Mouse (Mus musculus): Measurements from ENCODE around the gene Ralgapa2. TPM values are rescaled to one million over a fixed set of nuclear protein-coding genes. Genes with fewer than 3 reads are reported as not detected.
A peak's percentile ranks its signal among the peaks of the same experiment; 100 is the strongest.

Gene Ralgapa2
- total and polyA plus RNA-seq, 2 experiments from 2014 or later: 6.8 to 32.9 TPM

DNA sequence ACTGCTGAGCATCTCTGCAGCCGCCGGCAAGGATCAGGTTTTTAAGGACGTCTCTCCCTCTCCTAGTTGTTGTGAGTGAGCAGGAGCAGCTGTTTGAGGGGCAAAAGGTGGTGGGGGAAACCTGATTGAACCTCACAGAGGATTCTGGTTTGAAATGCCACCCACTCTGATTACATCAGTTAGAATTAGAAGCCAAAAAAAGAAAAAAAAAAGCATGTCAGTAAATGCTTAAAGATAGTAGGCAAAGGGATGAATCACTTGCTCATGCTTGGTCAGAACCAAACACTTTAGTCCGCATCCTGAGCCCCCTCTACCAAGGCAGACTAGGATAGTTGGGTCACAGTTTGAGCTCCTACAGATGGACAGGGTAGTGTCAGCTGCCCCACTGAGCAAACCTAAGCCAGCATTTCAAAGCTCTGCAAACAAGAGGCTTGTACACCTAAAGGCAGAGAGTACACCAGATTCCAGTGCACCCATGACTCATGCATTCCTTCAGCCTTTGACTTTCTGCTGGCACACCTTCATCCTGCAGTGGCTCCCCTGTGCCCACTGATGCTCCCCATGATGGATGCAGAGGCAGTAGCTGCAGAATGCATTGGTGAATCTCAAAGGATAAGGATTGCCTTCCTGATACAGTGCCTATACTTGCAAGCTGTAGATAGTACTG, 265.6 kb downstream of the Ralgapa2 start:
- Histone ChIP-seq H3K27ac (ENCODE audit: low read depth, low read length) (no peak overlapping the region), H3K27me3 (ENCODE audit: insufficient read depth, low read length) (no peaks in the 10 kb centered on the region), H3K9me3 (ENCODE audit: low read length) (no peaks in the 10 kb centered on the region), H3K36me3 (ENCODE audit: insufficient read depth) (peaks cover 17% of the 10 kb centered on the region; the same call in 1 of the 2 replicates), H3K4me3 (ENCODE audit: low read depth, low read length) (no peak overlapping the region), H3K4me1 (ENCODE audit: insufficient read depth) (no peaks in the 10 kb centered on the region), H3K9ac (no peak overlapping the region), H3K4me2 (ENCODE audit: low read depth) (no peak overlapping the region)
- DNase-seq (no peak), ATAC-seq (no peak)
- TF ChIP-seq CTCF (IDR thresholded peaks at IDR 0.05; ENCODE audit: low read depth): no peak
- WGBS: 66% methylated on average over 4 of the region's 4 CpGs

DNA sequence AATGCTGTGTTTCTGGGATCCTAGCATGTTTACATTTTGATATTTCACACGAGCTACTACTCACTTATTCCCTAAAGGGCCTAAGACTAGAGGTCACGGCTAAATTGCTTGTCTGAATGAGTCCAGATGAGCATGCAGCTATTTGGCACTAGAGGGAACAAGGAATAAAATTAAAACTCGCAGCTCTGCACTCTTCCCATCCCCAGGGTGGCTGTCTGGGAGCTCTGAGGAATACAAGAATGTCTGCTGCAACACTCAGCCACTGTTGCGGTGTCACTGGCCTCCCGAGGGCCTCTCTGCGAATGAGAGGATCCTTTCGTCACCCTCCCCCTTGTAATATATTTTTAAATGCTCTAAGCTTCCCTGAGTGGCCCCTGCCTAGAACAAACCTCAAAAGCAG, 266.7 kb downstream of the Ralgapa2 start:
- no peak overlapping the region for H3K27ac ChIP-seq (ENCODE audit: low read depth, low read length)
- H3K4me1 ChIP-seq (ENCODE audit: insufficient read depth): no peaks in the 10 kb centered on the region
- no peak overlapping the region for H3K9ac ChIP-seq
- H3K9me3 ChIP-seq (ENCODE audit: low read length): no peaks in the 10 kb centered on the region
- no peak overlapping the region for H3K4me3 ChIP-seq (ENCODE audit: low read depth, low read length)
- H3K27me3 ChIP-seq (ENCODE audit: insufficient read depth, low read length): no peaks in the 10 kb centered on the region
- TF ChIP-seq CTCF (IDR thresholded peaks at IDR 0.05; ENCODE audit: low read depth): no peak
- ATAC-seq: no peak
- DNase-seq: no peak
- peaks cover 17% of the 10 kb centered on the region; the same call in 1 of the 2 replicates for H3K36me3 ChIP-seq (ENCODE audit: insufficient read depth)
- WGBS: 74% methylated on average over 7 of the region's 7 CpGs
- no peak overlapping the region for H3K4me2 ChIP-seq (ENCODE audit: low read depth)

DNA sequence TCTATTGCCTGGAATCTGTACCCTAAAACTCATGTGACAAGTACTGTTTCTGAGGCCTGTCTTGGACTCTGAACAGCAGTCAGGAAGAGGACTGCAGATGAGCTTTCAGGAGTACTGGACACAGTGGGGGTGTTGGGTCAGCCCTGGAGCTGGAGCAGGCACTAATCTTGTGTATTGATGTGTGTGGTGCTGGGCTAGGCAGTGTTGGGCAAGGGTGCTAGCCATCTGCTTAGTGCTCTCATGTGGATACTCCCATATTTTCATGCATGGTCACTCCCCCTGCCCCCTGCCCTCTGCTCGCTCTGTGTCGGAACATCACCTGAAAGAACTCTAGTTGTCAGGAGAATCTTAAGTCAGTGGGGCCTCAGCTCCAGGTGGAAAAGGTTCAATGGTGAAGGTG, 268.1 kb downstream of the Ralgapa2 start:
- Histone ChIP-seq H3K27me3 (ENCODE audit: insufficient read depth, low read length) (no peaks in the 10 kb centered on the region), H3K4me3 (ENCODE audit: low read depth, low read length) (no peak overlapping the region), H3K4me1 (ENCODE audit: insufficient read depth) (no peaks in the 10 kb centered on the region), H3K9ac (no peak overlapping the region), H3K9me3 (ENCODE audit: low read length) (no peaks in the 10 kb centered on the region), H3K4me2 (ENCODE audit: low read depth) (no peak overlapping the region), H3K27ac (ENCODE audit: low read depth, low read length) (no peak overlapping the region), H3K36me3 (ENCODE audit: insufficient read depth) (peaks cover 17% of the 10 kb centered on the region; the same call in 1 of the 2 replicates)
- DNase-seq (no peak), ATAC-seq (no peak)
- no peak for TF ChIP-seq CTCF (IDR thresholded peaks at IDR 0.05; ENCODE audit: low read depth)
- 95% methylated on average over 2 of the region's 2 CpGs for WGBS

DNA sequence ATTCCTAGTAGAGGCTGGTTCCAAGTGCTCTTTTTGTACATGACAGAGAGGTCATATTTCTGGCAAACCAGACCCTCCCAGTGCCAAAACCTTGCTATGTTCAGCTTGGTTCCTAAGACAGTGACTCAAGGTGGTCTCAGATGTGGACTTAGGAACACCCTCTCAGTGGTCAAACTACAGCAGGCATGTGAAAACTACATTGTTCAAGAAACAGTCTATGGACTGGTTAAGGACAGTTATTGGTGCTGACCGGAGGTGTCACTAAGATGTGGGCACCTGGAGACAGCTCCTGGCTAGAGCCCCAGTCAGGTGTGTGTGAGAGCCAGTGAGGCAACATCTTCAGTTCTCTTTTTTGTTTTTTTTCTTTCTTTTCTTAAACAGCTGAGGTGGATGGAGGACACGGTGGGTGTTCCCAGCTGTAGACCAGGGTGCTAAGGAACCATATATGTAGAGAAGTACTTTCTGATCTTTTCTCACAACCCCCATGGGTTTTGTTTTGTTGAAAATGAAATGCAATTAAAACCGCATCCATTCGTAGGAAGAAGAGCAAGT, 272.9 kb downstream of the Ralgapa2 start:
- WGBS: 92% methylated on average over 4 of the region's 4 CpGs
- no peak for TF ChIP-seq CTCF (IDR thresholded peaks at IDR 0.05; ENCODE audit: low read depth)
- peaks cover 7% of the 10 kb centered on the region; the same call in 1 of the 2 replicates for H3K36me3 ChIP-seq (ENCODE audit: insufficient read depth)
- no peaks in the 10 kb centered on the region for H3K9me3 ChIP-seq (ENCODE audit: low read length)
- H3K27me3 ChIP-seq (ENCODE audit: insufficient read depth, low read length): no peaks in the 10 kb centered on the region
- ATAC-seq (no peak), DNase-seq (no peak)
- no peak overlapping the region for H3K4me2 ChIP-seq (ENCODE audit: low read depth)
- H3K27ac ChIP-seq (ENCODE audit: low read depth, low read length): no peak overlapping the region
- no peaks in the 10 kb centered on the region for H3K4me1 ChIP-seq (ENCODE audit: insufficient read depth)
- H3K9ac ChIP-seq: no peak overlapping the region
- H3K4me3 ChIP-seq (ENCODE audit: low read depth, low read length): no peak overlapping the region

DNA sequence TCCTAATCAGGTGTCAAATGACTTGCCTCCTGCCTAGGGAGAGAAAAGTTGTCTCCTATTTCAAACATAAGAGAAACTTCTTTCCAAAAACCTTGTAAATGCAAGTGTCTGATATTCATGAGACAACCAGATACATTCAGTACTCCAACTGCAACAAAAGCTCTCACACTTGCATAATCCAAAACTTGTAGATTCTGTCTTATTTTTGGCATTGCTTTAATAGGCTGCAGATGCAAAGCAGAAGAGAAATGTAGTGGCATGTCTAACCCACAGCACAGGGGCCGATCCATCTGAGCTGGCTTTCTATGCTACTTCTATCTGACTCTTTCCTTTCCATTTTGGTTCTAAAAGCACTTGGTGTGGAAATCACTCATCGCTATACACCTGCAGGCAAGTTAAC, 280.7 kb downstream of the Ralgapa2 start:
- Histone ChIP-seq H3K36me3 (ENCODE audit: insufficient read depth) (no peaks in the 10 kb centered on the region), H3K9me3 (ENCODE audit: low read length) (no peaks in the 10 kb centered on the region), H3K4me2 (ENCODE audit: low read depth) (no peak overlapping the region), H3K27ac (ENCODE audit: low read depth, low read length) (no peak overlapping the region), H3K27me3 (ENCODE audit: insufficient read depth, low read length) (no peaks in the 10 kb centered on the region), H3K9ac (no peak overlapping the region), H3K4me3 (ENCODE audit: low read depth, low read length) (no peak overlapping the region), H3K4me1 (ENCODE audit: insufficient read depth) (no peaks in the 10 kb centered on the region)
- ATAC-seq (no peak), DNase-seq (no peak)
- no peak for TF ChIP-seq CTCF (IDR thresholded peaks at IDR 0.05; ENCODE audit: low read depth)
- 85% methylated on average over 2 of the region's 2 CpGs for WGBS

DNA sequence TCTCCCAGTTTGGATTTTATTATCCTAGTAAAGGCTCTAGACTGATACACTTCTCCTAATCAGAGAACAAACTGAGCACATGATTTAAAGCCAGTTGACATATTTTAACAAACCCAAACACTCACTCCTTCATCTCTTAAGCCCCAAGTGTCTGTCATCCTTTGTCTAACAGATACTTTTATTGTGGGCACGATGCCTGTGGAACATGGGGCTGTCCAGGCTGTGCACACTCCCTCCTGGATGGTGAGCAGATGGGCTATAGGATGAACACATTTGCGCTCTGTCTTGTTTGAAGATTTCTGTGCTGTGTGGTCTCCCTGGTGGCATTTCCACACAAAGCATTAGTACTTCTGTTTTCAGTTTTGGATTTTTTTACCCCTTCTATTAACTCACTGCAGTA, 283.7 kb downstream of the Ralgapa2 start:
- no peaks in the 10 kb centered on the region for H3K9me3 ChIP-seq (ENCODE audit: low read length)
- H3K27me3 ChIP-seq (ENCODE audit: insufficient read depth, low read length): no peaks in the 10 kb centered on the region
- no peak overlapping the region for H3K27ac ChIP-seq (ENCODE audit: low read depth, low read length)
- H3K36me3 ChIP-seq (ENCODE audit: insufficient read depth): no peaks in the 10 kb centered on the region
- no peak overlapping the region for H3K4me3 ChIP-seq (ENCODE audit: low read depth, low read length)
- ATAC-seq (no peak), DNase-seq (no peak)
- no peaks in the 10 kb centered on the region for H3K4me1 ChIP-seq (ENCODE audit: insufficient read depth)
- H3K4me2 ChIP-seq (ENCODE audit: low read depth): no peak overlapping the region
- no peak overlapping the region for H3K9ac ChIP-seq
- TF ChIP-seq CTCF (IDR thresholded peaks at IDR 0.05; ENCODE audit: low read depth): no peak
- 48% methylated on average over 2 of the region's 2 CpGs for whole genome bisulfite sequencing

DNA sequence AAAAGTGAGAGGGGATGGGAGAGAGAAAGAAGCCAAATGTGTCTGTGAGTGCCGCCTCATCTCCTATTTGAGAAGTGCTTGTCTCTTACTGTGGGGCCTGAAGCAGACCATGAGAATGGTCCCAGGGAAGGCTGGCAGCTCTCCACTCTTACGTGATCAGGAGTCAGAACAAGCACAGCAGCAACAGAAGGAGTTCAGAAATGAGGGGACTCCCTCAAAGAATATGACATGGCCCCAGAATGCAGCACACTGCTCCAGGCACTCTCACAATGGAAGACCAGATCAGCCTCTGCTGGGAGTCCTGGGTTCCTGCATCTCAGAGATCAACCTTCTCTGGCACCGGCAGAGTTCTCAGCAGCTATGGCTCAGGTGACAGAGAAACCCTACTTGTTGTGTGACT, 284.5 kb downstream of the Ralgapa2 start:
- Histone ChIP-seq H3K27ac (ENCODE audit: low read depth, low read length) (no peak overlapping the region), H3K9me3 (ENCODE audit: low read length) (no peaks in the 10 kb centered on the region), H3K4me2 (ENCODE audit: low read depth) (no peak overlapping the region), H3K4me3 (ENCODE audit: low read depth, low read length) (no peak overlapping the region), H3K36me3 (ENCODE audit: insufficient read depth) (no peaks in the 10 kb centered on the region), H3K9ac (no peak overlapping the region), H3K27me3 (ENCODE audit: insufficient read depth, low read length) (no peaks in the 10 kb centered on the region), H3K4me1 (ENCODE audit: insufficient read depth) (no peaks in the 10 kb centered on the region)
- ATAC-seq: no peak
- 52% methylated on average over 3 of the region's 3 CpGs for WGBS
- TF ChIP-seq CTCF (IDR thresholded peaks at IDR 0.05; ENCODE audit: low read depth): peak; percentile 35; the same call in 1 of the 2 replicates
- peak; percentile 7 for DNase-seq

Measured in forebrain, postnatal 0 days (tissue).